Mouse (Mus musculus): ENCODE results near the gene Card6.

- no peak for TF ChIP-seq POLR2A (IDR thresholded peaks at IDR 0.05; ENCODE audit: low read depth, low read length)
- TF ChIP-seq CTCF (IDR thresholded peaks at IDR 0.05; ENCODE audit: borderline replicate concordance, insufficient read depth, low read length), result no peak
Measured at GRCm38 (mm10) chr15:5119192-5119591, 10.9 kb upstream of the Card6 start.
